Mouse (Mus musculus): Measurements from ENCODE around the gene Mpp2. TPM values are rescaled to one million over a fixed set of nuclear protein-coding genes. Genes with fewer than 3 reads are reported as not detected.
A peak's percentile ranks its signal among the peaks of the same experiment; 100 is the strongest.

The Mpp2 gene
- total RNA-seq, 2 experiments from 2014 or later: 152 to 155 TPM

GRCm38 (mm10) chr11:102024875-102025274 lies 63.4 kb downstream of the Mpp2 start:
- DNase-seq (ENCODE audit: low spot score in 2 of 2): no peak
- intact Hi-C loops (cut with DNase I): no loop called here

GRCm38 (mm10) chr11:102024084-102024758 lies 64.1 kb downstream of the Mpp2 start:
- no peak for DNase-seq (ENCODE audit: low spot score in 2 of 2)
- intact Hi-C loops (cut with DNase I): no loop called here

- DNase-seq (ENCODE audit: low spot score in 2 of 2): peak in 1 of 2 experiments; percentile 33
- intact Hi-C loops (cut with DNase I): no loop called here
Measured at GRCm38 (mm10) chr11:102023406-102023805, 64.9 kb downstream of the Mpp2 start.

- DNase-seq (ENCODE audit: low spot score in 2 of 2): no peak
- intact Hi-C loops (cut with DNase I): no loop called here
Measured at GRCm38 (mm10) chr11:102021196-102021595, 67.1 kb downstream of the Mpp2 start.

GRCm38 (mm10) chr11:102019736-102020135 lies 68.6 kb downstream of the Mpp2 start:
- intact Hi-C loops (cut with DNase I): no loop called here
- DNase-seq (ENCODE audit: low spot score in 2 of 2): no peak

- DNase-seq (ENCODE audit: low spot score in 2 of 2): no peak
- intact Hi-C loops (cut with DNase I): no loop called here
Measured at GRCm38 (mm10) chr11:102016136-102016535, 72.2 kb downstream of the Mpp2 start.

GRCm38 (mm10) chr11:102015472-102015871 lies 72.8 kb downstream of the Mpp2 start:
- no peak for DNase-seq (ENCODE audit: low spot score in 2 of 2)
- intact Hi-C loops (cut with DNase I): no loop called here

GRCm38 (mm10) chr11:102013201-102013600 lies 75.1 kb downstream of the Mpp2 start:
- intact Hi-C loops (cut with DNase I): no loop called here
- no peak for DNase-seq (ENCODE audit: low spot score in 2 of 2)

- intact Hi-C loops (cut with DNase I): no loop called here
Measured at GRCm38 (mm10) chr11:102011510-102011909, 76.8 kb downstream of the Mpp2 start.

GRCm38 (mm10) chr11:102010140-102010539 lies 78.2 kb downstream of the Mpp2 start:
- intact Hi-C loops (cut with DNase I): no loop called here
- no peak for DNase-seq (ENCODE audit: low spot score in 2 of 2)

More at GRCm38 (mm10) chr11:102011510-102011909, 76.8 kb downstream of the Mpp2 start:
- no peak for DNase-seq (ENCODE audit: low spot score in 2 of 2)

GRCm38 (mm10) chr11:102008954-102009637 lies 79.2 kb downstream of the Mpp2 start:
- intact Hi-C loops (cut with DNase I): no loop called here
- DNase-seq (ENCODE audit: low spot score in 2 of 2): no peak

GRCm38 (mm10) chr11:102008372-102008771 lies 79.9 kb downstream of the Mpp2 start:
- DNase-seq (ENCODE audit: low spot score in 2 of 2): no peak
- intact Hi-C loops (cut with DNase I): no loop called here

Other genes starting within 250 kb of the Mpp2 start
- 1 to 10 TPM; 2.1 to 2.4 TPM for gene Meox1, start 194.1 kb downstream of the Mpp2 start, total RNA-seq (2021)
- gene Sost, start 121.5 kb downstream of the Mpp2 start, total RNA-seq (2021): not detected
- gene Cfap97d1, start 104.2 kb downstream of the Mpp2 start, total RNA-seq (2021): not detected
- gene Dusp3, start 101.5 kb downstream of the Mpp2 start, total RNA-seq (2021): 100 to 1,000 TPM; 191 to 205 TPM
- 10 to 100 TPM; 50.3 to 52.0 TPM for gene Mpp3, start 60.1 kb downstream of the Mpp2 start, total RNA-seq (2021)
- gene Cd300lg, start 47.0 kb downstream of the Mpp2 start, total RNA-seq (2021): not detected
- gene Ppy, start 12.8 kb upstream of the Mpp2 start, total RNA-seq (2021): not detected
- gene Pyy, start 19.3 kb upstream of the Mpp2 start, total RNA-seq (2021): not detected
- gene Nags, start 57.0 kb upstream of the Mpp2 start, total RNA-seq (2021): not detected
- 10 to 100 TPM; 27.0 to 30.3 TPM for gene Tmem101, start 67.9 kb upstream of the Mpp2 start, total RNA-seq (2021)
- 10 to 100 TPM; 60.5 to 65.2 TPM for gene Lsm12, start 96.8 kb upstream of the Mpp2 start, total RNA-seq (2021)
- gene G6pc3, start 101.1 kb upstream of the Mpp2 start, total RNA-seq (2021): 10 to 100 TPM; 45.5 to 49.1 TPM
- 100 to 1,000 TPM; 194 to 197 TPM for gene Hdac5, start 141.7 kb upstream of the Mpp2 start, total RNA-seq (2021)
- under 1 TPM; 0.46 to 0.63 TPM for gene BC030867, start 160.4 kb upstream of the Mpp2 start, total RNA-seq (2021)
- gene Asb16, start 180.2 kb upstream of the Mpp2 start, total RNA-seq (2021): under 1 TPM; 0.59 to 0.72 TPM
- 10 to 100 TPM; 66.1 to 69.5 TPM for gene Tmub2, start 196.4 kb upstream of the Mpp2 start, total RNA-seq (2021)
- gene Atxn7l3, start 208.1 kb upstream of the Mpp2 start, total RNA-seq (2021): 100 to 1,000 TPM; 180 to 196 TPM
- gene Ubtf, start 231.2 kb upstream of the Mpp2 start, total RNA-seq (2021): 100 to 1,000 TPM; 104 to 108 TPM

Data from left cerebral cortex, postnatal 14 days (tissue).